Mouse (Mus musculus) testis, adult 2 months (tissue): ENCODE results near the gene Mknk2. TPM values are rescaled to one million over a fixed set of nuclear protein-coding genes. Genes with fewer than 3 reads are reported as not detected.

Source experiments
- H3K27ac ChIP-seq: fragments of 200-500 bp; 2 replicates; pipeline ENCODE4 v1.5.1; 2012; ENCODE audit warnings: low read depth, low read length; ENCODE audit not compliant: control insufficient read depth, insufficient read depth
- H3K27me3 ChIP-seq: fragments of 200-500 bp; 2 replicates; pipeline ENCODE4 v1.6.1; 2012; ENCODE audit warnings: mild to moderate bottlenecking, low read length, moderate library complexity; ENCODE audit not compliant: control insufficient read depth, insufficient read depth
- H3K36me3 ChIP-seq: fragments of 200-500 bp; 2 replicates; pipeline ENCODE4 v1.6.1; 2012; ENCODE audit warnings: mild to moderate bottlenecking, low read length; ENCODE audit not compliant: control insufficient read depth, insufficient read depth
- H3K4me1 ChIP-seq: fragments of 200-500 bp; 2 replicates; pipeline ENCODE4 v1.6.1; 2012; ENCODE audit warnings: low read length; ENCODE audit not compliant: control insufficient read depth, insufficient read depth
- H3K4me3 ChIP-seq: fragments of 200-500 bp; 2 replicates; pipeline ENCODE4 v1.5.1; 2012; ENCODE audit warnings: low read depth, mild to moderate bottlenecking, low read length, moderate library complexity, mixed read lengths; ENCODE audit not compliant: control insufficient read depth
- CTCF ChIP-seq: fragments of 200-500 bp; IDR thresholded peaks from 2 replicates; pipeline ENCODE4 v1.5.1; 2012; ENCODE audit warnings: low read depth, mild to moderate bottlenecking, inconsistent platforms, low read length, moderate library complexity; ENCODE audit not compliant: control insufficient read depth, insufficient read depth, insufficient replicate concordance
- POLR2A ChIP-seq: fragments of 200-500 bp; IDR thresholded peaks from 2 replicates; pipeline ENCODE4 v1.6.1; 2012; ENCODE audit warnings: low read depth, mild to moderate bottlenecking, inconsistent platforms, low read length, moderate library complexity; ENCODE audit not compliant: control insufficient read depth
- polyA plus RNA-seq: library from polyadenylated mRNA; depleted of rRNA; stranded (reverse); fragments of >200 nt; gene quantifications from 2 replicates; pipeline ENCODE4 v1.2.3, GENCODE M21; 2012

The Mknk2 gene
- polyA plus RNA-seq, 1 experiment: 53.5 TPM

DNA sequence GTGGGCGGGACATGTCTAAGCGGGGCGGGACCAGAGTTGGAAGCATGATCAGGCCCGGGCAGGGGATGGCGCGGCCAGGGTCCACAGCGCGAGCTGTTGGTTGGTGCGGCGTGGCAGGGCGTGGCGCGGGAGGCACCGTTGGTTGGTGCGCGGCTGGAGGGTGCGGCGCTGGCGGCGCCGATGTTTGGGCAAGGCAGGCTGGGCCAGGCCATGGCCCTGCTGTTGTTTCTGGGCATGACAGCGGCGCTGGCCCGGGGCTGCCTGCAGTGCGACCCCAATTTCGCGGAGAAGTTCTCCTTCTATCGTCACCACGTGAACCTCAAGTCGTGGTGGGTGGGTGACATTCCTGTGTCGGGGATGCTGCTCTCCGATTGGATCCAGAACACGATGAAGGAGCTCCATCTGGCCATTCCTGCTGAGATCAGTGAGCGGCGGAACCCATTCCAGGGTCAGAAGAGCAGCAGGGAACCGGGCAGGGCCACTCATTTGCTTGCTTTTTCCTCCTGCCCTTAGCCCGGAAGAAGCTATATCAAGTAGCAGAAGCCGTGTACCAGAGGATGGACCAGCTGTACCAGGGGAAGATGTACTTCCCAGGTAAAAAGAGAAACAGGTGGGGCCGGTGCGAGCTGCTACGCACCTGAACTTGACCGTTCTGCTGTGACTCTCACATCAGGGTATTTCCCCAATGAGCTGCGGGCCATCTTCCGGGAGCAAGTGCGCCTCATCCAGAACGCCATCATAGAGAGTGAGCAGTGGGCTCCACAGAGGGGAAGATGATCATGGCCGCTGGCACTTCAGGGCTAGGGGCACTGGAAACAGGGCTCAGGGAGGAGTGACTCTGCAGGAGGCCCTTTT, 24.9 kb upstream of the Mknk2 start:
- no peak; the same call in 1 of the 2 replicates for TF ChIP-seq CTCF
- peak; percentile 56 for TF ChIP-seq POLR2A
- H3K4me1 ChIP-seq: peaks cover 12% of the 10 kb centered on the region
- peaks cover 1% of the 10 kb centered on the region; the same call in 1 of the 2 replicates for H3K36me3 ChIP-seq
- no peaks in the 10 kb centered on the region for H3K27me3 ChIP-seq
- peak overlapping the region; percentile 95 for H3K4me3 ChIP-seq
- H3K27ac ChIP-seq: peak overlapping the region; percentile 96

DNA sequence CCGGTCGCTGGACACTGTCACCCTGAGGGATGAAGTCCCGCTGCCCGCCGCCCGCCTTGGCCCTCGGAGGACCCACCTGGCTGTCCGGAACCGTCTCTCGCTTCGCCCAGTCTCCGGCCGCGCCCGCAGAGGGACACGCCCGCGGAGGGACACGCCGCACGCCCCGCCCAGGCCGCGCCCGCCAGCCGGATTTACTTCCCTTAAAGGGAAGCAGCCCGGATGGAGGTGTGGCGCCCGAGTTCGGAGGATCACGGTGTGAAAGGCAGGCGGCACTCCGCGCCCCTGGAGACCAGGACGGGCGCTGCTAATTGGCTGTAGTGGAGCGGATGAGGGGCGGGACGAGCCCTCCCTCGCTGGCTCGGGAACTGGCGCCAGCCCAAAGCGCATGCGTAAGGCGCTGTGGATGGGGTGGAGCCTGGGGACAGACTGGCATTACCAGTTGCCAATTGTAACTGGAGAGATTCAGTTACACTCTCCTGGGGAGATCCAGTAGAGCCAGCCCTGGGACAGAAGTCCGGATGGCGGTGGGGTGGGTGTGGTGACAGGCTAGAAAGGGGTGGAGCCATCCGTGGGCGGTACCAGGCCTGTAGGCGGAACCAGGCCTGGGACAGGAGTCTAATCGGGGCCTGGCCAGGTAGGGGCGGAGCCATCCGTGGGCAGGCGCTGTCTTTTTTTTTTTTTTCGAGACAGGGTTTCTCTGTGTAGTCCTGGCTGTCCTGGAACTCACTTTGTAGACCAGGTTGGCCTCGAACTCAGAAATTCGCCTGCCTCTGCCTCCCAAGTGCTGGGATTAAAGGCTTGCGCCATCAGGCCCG, 24.0 kb upstream of the Mknk2 start, which contains the start of the genes Mob3a and Izumo4:
TSS of gene Mob3a (minus strand) at position 257 of the 815 bp plus-strand sequence.
TSS of gene Izumo4 (plus strand) at position 464 of the 815 bp plus-strand sequence.
- Histone ChIP-seq H3K4me3 (peak within 1 kb of the TSS; percentile 95), H3K27ac (peak within 1 kb of the TSS; percentile 96), H3K27me3 (no peaks in the 10 kb centered on the region), H3K36me3 (no peaks in the 10 kb centered on the region; the same call in 1 of the 2 replicates), H3K4me1 (peaks cover 12% of the 10 kb centered on the region)
- TF ChIP-seq CTCF: no peak
- TF ChIP-seq POLR2A: no peak

DNA sequence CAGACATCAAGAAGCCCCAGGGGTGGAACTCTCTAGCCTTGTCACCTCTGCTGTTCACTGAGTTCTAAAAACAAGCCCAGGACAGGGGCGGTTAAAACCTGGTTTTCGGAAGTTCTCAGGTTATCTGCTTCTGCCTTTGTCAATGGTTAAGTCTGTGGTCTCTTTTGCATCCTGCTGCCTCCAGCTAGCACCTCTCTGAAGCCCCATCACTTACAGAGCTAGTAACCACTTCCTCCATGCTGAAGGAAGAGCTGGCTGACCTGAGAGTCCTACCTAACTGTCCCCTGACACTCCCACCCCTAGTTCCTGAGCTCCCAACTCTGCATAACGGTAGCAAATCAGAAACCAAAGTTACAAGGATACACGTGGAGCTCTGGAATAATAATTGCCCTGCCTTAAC, 22.8 kb upstream of the Mknk2 start:
- H3K4me3 ChIP-seq: peak overlapping the region; percentile 95
- H3K27ac ChIP-seq: no peak overlapping the region
- no peaks in the 10 kb centered on the region for H3K36me3 ChIP-seq
- no peaks in the 10 kb centered on the region for H3K27me3 ChIP-seq
- peaks cover 13% of the 10 kb centered on the region for H3K4me1 ChIP-seq
- no peak for TF ChIP-seq POLR2A
- TF ChIP-seq CTCF: no peak

DNA sequence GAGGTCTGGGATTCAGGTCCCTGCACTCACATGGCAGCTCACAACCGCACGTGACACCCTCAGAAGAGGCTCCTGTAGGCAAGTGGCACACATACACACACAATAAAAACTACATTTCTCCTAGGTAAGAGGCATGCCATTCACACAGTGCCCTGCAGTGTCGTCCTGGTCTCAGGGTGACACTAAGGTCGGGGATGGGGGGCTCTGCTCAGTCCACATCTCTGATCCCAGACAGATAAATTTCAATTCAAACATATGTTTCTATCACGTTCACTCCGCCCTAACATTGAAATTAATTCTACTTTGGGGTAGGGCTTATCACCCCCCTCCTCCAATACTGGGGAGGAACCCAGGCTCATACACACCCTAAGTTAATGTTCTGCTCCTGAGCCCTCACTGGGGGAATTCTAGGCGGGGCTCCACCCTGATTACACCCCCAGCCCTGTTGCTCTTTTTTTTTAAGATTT, 22.2 kb upstream of the Mknk2 start:
- Histone ChIP-seq H3K4me1 (peaks cover 16% of the 10 kb centered on the region), H3K4me3 (no peak overlapping the region)

DNA sequence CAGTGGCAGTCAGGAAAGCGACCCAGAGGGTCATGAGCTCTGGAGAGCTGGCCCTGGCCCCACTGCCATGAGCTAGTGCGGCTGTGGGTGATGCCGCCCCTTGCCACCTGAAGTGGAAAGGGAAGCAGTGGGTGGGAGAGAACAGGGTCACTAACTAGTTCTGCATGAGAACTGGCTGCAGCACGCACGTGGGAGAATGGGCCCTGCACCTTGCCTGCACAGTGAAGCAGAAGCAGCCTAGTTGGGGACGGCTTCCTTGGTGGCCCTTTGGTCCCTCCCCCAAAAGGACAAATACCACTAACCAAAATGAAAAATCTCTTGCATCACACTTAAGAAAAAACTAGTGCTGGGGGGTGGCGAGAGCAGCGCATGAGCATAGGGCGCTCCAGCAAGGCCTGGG, 20.7 kb upstream of the Mknk2 start:
- TF ChIP-seq CTCF: no peak
- TF ChIP-seq POLR2A: no peak
- Histone ChIP-seq H3K36me3 (no peaks in the 10 kb centered on the region), H3K27ac (no peak overlapping the region), H3K27me3 (no peaks in the 10 kb centered on the region), H3K4me3 (no peak overlapping the region), H3K4me1 (peaks cover 17% of the 10 kb centered on the region)

More for the DNA sequence above, 22.2 kb upstream of the Mknk2 start:
- H3K27me3 ChIP-seq: no peaks in the 10 kb centered on the region
- no peaks in the 10 kb centered on the region for H3K36me3 ChIP-seq
- no peak for TF ChIP-seq POLR2A
- TF ChIP-seq CTCF: no peak
- no peak overlapping the region for H3K27ac ChIP-seq

DNA sequence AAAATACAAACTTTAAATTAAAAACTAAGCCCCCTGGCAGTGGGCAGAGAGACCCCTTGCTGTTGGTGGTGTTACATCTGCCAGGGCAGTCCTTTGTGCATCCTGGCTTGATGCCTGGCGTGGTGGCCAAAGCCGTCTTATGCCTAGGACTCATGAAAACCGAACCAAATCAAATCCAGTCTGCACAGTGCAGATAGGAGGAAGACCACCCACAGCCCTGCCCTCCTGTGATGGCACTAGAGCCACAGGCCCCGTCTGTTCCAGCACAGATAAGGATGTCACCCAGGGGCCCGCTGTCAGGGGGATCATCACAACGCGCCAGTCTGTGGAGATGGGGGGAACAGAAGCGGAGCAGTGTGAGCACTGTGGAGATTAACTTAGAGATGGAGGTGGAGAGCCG, 19.9 kb upstream of the Mknk2 start:
- no peak overlapping the region for H3K27ac ChIP-seq

DNA sequence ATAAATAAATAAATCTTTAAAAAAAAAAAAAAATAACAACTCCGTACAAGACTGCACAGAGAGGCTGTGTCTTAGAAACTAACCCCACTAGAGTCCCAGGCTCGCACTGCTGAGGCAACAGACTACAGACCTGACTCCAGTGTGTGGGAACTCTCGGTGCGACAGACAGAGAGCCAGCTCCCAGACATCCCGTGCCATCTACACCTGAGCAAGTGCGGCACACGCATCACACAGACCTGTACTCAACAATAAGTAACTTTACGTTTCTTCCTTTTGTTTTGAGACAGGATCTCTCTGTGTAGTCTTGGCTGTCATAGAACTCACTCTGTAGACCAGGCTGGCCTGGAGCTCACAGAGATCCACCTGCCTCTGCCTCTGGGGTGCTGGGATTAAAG, 19.5 kb upstream of the Mknk2 start:
- Histone ChIP-seq H3K4me3 (no peak overlapping the region), H3K4me1 (peaks cover 7% of the 10 kb centered on the region), H3K27me3 (no peaks in the 10 kb centered on the region), H3K27ac (no peak overlapping the region), H3K36me3 (no peaks in the 10 kb centered on the region)
- no peak for TF ChIP-seq POLR2A
- no peak for TF ChIP-seq CTCF

More for the DNA sequence above, 19.9 kb upstream of the Mknk2 start:
- H3K36me3 ChIP-seq: no peaks in the 10 kb centered on the region
- TF ChIP-seq POLR2A (no peak), CTCF (no peak)
- no peak overlapping the region for H3K4me3 ChIP-seq
- H3K4me1 ChIP-seq: peaks cover 11% of the 10 kb centered on the region
- H3K27me3 ChIP-seq: no peaks in the 10 kb centered on the region
